Mouse (Mus musculus): Measurements from ENCODE around the gene Rab1a.

Gene Rab1a

GRCm38 (mm10) chr11:20248840-20249239 lies 47.6 kb downstream of the Rab1a start:
- peak; percentile 35 to 70 for DNase-seq

DNA sequence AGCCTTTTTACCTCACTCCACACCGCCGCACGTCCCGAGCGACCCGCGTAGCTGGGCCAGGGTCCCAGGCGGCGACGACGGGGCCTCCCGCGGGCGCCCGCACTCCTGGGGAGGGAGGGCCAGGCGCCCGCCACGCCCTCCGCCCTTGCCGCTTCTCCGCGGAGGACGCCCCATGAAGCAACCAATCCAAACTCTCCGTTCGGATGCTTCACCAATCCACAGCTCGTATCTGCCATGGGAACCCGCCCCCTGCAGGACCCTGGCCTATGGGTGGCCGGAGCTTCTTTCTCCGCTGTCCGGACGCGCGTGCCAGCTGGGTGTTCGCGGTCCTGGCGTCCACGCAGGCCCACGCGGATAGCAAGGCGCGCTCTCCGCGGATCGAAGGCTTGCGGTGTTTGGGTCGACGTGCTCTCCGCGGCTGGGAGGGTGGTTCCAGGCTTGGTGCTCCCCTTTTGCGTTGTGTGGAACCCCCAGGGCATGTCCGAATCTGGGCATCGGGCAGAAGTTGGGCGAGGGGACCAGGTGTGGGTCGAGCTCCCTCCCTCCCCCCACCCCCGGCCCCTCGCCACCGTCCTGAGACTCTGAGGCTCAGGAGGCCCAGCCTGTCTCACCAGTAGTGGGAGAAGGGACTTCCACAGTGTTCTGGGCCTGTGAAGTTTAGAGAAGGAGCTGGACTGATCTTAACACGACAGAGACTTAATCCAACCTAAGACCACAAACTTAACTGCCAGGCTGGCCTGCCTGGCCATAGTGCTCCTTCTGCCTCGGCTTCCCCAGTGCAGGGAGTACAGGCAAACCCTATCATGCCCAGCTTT lies 48.3 kb downstream of the Rab1a start, which contains the start of gene Cep68:
Gene Cep68, minus strand, starts transcription at position 134 of the 815 bp plus-strand sequence.
- peak; percentile 97 to 98 for DNase-seq

DNA sequence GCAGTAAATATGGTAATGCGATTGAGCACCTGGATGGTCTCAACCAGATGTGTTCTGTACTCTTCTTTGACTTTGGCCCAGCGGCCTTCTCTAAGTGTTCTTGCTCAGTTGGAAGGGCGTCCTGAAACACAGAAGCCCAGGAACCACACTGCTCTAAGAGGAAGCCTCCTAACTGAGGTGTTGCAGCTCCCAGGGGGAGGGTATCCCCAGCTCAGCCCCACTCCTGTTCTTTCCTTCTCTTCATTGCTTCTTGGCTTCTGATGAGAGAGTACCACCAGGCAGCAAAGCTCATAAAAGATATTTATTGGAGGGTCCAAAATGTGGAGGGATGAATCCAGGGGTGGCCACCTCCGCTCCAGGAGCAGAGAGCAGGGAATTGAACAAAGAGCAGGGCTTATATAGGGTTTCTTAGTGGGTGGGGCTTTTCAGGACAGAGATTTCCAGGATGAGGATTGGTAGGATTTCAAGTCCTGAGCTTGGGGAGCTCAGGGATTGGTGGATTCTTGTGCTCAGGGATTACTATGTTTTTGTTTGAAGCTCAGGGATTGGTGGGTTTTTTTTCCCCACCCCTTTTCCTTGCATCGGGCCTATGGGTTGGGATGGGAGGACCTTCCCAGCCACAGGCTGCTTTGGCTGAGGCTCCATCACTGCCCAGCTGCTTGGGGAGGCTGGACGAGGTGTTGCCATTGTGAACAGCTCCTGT lies 49.4 kb downstream of the Rab1a start:
- no peak for DNase-seq

- no peak for DNase-seq
Observed at GRCm38 (mm10) chr11:20253088-20253487, 51.9 kb downstream of the Rab1a start.

DNA sequence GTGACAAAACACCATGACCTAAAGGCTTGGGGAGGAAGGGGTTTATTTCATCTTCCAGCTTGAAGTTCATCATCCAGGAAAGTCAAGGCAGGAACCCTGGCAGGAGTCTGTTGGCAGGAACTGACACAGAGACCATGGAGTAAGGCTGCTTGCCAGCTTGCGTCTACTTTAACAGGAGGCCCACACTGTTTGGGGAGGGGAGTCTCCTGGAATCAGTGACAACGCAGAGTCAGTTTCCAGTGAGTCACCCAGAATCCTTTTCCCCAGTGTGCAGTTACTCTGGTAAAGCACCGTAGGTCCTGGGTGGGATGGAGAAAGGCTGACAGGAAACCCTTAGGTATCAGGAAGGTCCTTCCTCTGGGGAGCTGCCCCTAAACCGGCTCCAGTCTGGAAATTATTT lies 53.6 kb downstream of the Rab1a start:
- no peak for DNase-seq

DNA sequence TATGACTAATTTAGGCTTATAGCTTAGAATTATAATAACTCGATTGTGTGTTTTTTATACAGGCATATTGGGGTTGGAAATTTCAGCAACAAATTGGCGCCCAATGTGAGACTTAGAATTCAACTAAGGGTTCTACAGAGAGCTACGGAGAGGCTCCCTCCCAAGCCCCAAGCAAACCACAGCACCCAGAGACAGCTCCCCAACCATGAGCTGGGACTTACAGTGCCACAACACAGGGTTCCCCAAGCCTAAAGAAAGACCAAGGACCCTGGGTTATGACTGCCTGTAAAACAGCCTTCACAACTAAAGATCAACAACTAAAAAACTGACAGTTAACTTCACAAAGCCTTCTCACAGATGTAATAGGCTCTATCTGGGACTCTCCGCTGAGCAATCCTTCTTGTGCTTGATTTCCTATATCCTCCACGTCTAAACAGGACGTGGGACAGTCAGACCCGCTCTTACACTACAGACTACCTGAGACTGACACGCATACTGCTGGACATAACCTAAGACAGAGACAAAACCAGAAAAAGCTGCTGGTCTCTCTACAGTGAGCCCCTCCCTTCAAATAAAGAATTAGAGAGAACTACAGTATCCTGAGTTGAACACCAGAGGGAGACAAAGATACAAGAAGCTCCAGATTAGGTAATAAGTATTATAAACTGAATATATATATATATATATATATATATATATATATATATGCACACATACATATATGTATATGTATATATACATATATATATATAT lies 61.6 kb downstream of the Rab1a start:
- DNase-seq, result peak in 1 of 2 experiments; percentile 28

DNA sequence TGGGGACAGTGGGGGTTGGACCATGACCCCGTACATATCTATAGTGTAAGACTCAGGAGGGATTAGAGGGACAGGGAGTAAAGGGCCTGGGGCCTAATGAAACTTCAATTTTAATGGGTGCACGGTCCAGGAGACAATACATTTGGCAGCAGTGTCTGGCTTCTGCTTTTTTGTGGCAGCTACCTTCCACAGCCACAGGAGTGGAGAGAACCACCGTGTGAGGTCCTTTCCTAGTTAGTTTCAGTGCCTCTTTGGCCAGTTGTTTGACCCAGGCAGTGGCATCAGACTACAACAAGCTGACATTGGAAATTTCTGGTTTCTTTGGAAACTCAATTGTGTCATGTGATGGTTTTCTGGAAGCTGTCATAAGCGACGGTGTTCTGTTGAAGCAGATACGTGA lies 68.7 kb downstream of the Rab1a start:
- no peak for DNase-seq

DNA sequence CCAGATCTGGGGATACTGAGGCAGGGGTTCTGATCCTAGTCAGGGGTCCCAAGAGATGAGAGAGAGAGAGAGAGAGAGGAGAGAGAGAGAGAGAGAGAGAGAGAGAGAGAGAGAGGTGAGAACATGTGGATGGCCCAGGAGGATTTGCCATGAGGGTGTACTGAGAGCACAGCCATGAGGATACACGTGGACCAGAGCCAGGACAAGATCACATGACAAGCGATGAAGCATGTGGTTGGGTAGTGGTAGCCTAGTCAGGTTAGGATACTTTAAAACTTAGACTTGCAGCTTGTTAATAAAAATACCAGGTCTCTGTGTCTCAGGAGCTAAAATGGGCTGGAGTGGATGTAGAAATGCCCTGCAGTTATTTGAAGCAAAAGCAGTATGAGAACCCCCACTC lies 74.7 kb downstream of the Rab1a start:
- peak in 1 of 2 experiments; percentile 15 for DNase-seq
